Mouse (Mus musculus): ENCODE results near the gene Slc7a11.

The Slc7a11 gene

GRCm38 (mm10) chr3:50307339-50308327 is 135.8 kb downstream of the Slc7a11 start:
- in situ Hi-C loops (cut with MboI, MseI): no loop called here

GRCm38 (mm10) chr3:50306334-50306733 is 137.1 kb downstream of the Slc7a11 start:
- in situ Hi-C loops (cut with MboI, MseI): no loop called here

GRCm38 (mm10) chr3:50304137-50304536 is 139.3 kb downstream of the Slc7a11 start:
- in situ Hi-C loops (cut with MboI, MseI): loop anchor here (5.0 kb wide), 2 partner anchors 83 to 598 kb away; no protein-coding TSS in a partner anchor

GRCm38 (mm10) chr3:50302648-50303047 is 140.8 kb downstream of the Slc7a11 start:
- in situ Hi-C loops (cut with MboI, MseI): loop anchor here (5.0 kb wide), 2 partner anchors 85 to 600 kb away; no protein-coding TSS in a partner anchor

- in situ Hi-C loops (cut with MboI, MseI): loop anchor here (5.0 kb wide), 2 partner anchors 86 to 601 kb away; no protein-coding TSS in a partner anchor
Measured at GRCm38 (mm10) chr3:50300952-50301303, 142.5 kb downstream of the Slc7a11 start.

- in situ Hi-C loops (cut with MboI, MseI): loop anchor here (5.0 kb wide), 2 partner anchors 87 to 602 kb away; no protein-coding TSS in a partner anchor
Measured at GRCm38 (mm10) chr3:50300002-50300951, 143.1 kb downstream of the Slc7a11 start.

- in situ Hi-C loops (cut with MboI, MseI): no loop called here
Measured at GRCm38 (mm10) chr3:50298366-50298991, 144.9 kb downstream of the Slc7a11 start.

GRCm38 (mm10) chr3:50296956-50297355 is 146.5 kb downstream of the Slc7a11 start:
- in situ Hi-C loops (cut with MboI, MseI): no loop called here

GRCm38 (mm10) chr3:50275023-50275422 is 168.4 kb downstream of the Slc7a11 start:
- in situ Hi-C loops (cut with MboI, MseI): no loop called here

- in situ Hi-C loops (cut with MboI, MseI): no loop called here
Measured at GRCm38 (mm10) chr3:50272222-50272621, 171.2 kb downstream of the Slc7a11 start.

GRCm38 (mm10) chr3:50269680-50270079 is 173.7 kb downstream of the Slc7a11 start:
- in situ Hi-C loops (cut with MboI, MseI): no loop called here

GRCm38 (mm10) chr3:50262547-50263087 is 180.8 kb downstream of the Slc7a11 start:
- in situ Hi-C loops (cut with MboI, MseI): no loop called here

GRCm38 (mm10) chr3:50262066-50262465 is 181.3 kb downstream of the Slc7a11 start:
- in situ Hi-C loops (cut with MboI, MseI): no loop called here

- in situ Hi-C loops (cut with MboI, MseI): no loop called here
Measured at GRCm38 (mm10) chr3:50260667-50261066, 182.7 kb downstream of the Slc7a11 start.

- in situ Hi-C loops (cut with MboI, MseI): no loop called here
Measured at GRCm38 (mm10) chr3:50258852-50259251, 184.6 kb downstream of the Slc7a11 start.

- in situ Hi-C loops (cut with MboI, MseI): no loop called here
Measured at GRCm38 (mm10) chr3:50249598-50250300, 193.7 kb downstream of the Slc7a11 start.

GRCm38 (mm10) chr3:50235990-50236389 is 207.4 kb downstream of the Slc7a11 start:
- in situ Hi-C loops (cut with MboI, MseI): no loop called here

- in situ Hi-C loops (cut with MboI, MseI): no loop called here
Measured at GRCm38 (mm10) chr3:50233144-50233543, 210.3 kb downstream of the Slc7a11 start.

- in situ Hi-C loops (cut with MboI, MseI): no loop called here
Measured at GRCm38 (mm10) chr3:50224390-50225114, 218.9 kb downstream of the Slc7a11 start.

- in situ Hi-C loops (cut with MboI, MseI): no loop called here
Measured at GRCm38 (mm10) chr3:50220454-50220853, 223.0 kb downstream of the Slc7a11 start.
